Mouse (Mus musculus): ENCODE results near the gene Itpk1.

The Itpk1 gene

DNA sequence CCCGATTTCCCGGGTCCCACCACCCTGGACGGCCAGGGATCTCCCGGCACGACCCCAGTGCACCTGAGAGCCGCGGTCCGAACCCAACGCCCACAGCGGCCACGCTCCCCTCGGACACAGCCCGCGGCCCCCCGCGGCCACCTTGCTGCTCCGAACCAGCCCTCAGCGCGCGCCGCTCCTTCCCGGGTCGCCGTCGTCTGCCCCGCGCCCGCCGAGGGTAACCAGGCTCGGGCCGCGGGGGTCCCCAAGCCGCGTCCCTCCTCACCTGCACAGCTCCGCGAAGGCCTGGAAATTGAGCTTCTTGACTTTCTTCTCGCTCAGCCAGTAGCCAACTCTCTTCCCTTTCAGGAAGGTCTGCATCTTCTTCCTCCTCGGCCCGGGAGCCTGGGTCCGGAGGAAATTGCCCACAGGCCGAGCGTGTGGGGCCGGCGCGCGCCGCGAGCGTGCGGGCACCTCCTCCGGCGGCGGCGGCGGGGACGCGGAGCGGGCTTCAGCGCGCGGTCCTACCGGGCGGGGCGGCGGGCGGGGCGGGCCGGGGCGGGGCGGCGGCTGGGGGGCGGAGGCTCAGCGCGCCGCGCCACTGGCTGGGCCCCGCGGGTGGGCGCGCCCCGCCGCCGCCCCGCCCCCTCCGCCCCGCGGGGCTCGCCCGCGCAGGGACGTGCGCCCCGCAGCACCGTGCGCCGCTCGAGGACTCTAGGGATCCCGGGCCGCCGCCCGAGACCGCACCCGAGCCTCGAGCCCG lies at the start of gene Itpk1:
Gene Itpk1, minus strand, starts transcription at position 474 of the 742 bp plus-strand sequence.
- no peak for DNase-seq (ENCODE audit: low spot score in 2 of 2)

DNA sequence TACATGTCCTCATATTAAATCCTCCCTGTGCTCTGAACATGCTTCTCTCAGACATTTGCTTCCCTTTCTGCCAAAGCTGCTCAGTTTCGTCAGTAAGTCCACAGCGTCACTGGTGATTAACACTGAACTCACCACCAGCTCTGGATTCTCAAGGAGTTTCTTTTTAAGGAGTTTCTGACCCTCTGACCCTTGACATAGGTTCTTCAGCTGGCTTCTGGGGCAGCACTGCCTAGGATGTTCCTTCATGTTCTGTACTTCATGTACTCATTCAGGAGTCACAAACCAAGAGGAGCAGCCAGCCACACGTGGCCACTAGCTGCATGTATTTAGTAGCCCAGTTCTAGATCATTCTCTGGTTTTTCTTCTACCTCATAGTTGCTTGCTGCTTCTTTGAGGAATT lies 43.5 kb upstream of the Itpk1 start:
- no peak for DNase-seq (ENCODE audit: low spot score in 2 of 2)

DNA sequence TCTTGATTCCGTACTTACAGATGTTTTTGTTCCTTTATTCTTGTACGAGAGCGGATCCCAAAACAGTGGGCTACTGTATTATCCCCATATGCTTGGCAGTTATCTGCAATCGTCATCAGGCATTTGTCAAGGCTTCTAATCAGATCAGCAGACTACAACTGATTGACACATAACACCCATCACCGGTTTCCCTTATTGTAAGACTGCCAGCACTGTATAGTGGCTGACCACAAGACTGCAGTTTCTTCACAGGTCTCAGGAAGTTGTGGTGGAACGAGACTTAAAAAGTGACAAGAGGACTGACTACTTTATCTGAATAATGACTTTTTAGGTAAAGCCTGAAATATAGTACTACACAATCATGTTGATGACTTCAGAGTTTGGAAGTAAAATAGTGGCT lies 40.1 kb upstream of the Itpk1 start:
- DNase-seq (ENCODE audit: low spot score in 2 of 2) = no peak

DNA sequence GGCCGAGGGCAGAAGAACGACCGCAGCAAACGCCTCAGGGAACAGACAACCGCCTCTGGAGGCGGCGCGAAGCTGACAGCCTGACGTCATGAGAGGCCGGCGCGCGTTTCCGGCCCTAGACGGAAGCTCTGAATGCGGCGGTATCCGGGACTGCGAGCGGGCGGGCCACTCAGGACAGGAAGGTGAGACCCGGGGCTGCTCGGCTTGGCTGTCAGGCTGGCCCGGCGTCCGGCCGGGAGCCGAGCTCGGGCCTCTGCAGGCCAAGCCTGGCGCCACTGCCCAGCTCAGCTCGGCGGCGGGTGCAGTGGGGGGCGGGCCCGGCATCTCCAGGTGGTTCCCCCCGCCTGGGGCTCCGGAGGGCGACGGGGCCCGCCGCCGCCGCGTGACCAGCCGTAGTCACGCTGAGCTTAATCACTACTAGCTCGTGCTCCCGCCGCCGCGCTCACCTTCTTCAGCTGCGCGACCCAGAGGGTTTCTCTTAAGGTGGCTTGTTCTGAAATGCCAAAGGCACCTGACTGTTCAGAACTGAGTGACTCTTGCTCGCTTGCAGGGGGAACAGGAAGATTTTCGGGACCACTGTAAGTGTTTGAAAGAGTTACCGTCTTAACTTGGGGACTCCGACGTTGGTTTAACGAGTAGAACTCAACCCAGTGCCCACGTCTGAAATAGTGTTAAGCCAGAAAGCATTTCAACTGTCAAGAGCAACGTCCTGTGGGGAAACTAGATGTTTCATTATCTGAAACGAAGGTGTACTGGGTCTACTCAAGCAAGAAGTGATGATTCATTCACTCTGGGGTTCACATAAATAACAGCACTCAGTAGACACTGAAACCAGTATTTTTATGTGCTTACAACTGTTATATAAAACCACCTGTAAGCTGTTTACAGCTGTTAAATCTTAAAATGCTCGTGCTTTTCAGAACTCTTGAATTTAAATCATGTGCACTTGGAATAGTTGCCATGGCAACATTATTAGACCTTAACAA lies 39.2 kb upstream of the Itpk1 start, which contains the start of the genes Moap1 and Tmem251:
Gene Moap1, minus strand, starts transcription at position 73 of the 986 bp plus-strand sequence.
Gene Tmem251, plus strand, starts transcription at position 174 of the 986 bp plus-strand sequence.
- peak; percentile 75 to 83 for DNase-seq (ENCODE audit: low spot score in 2 of 2)

DNA sequence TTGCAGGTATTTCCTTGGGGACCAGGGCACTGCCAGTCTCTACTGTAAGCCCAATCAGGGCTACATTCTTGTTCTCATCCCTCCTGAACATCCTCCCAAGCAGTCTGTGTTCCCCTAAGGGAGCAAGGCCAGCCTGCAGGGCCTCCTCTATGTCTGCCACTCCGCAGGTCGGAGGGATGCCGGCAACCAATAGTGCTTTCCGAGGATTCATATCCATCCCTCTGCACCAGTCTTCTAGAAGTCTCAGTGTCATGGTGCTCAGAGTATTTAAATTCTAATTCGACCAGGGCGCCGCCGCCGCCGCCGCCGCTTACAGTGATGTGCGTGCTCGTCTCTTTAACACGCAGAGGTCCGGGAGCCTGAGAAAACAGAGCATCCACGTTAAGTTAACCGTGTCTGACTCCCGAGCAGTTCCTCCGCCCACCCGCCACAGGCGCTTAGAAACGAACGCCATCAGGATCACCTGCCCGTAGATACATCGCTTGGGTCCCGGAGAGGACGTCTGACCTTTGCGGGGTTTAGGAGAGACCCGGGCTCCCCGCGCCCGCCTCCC lies 38.4 kb upstream of the Itpk1 start:
- DNase-seq (ENCODE audit: low spot score in 2 of 2) = no peak

DNA sequence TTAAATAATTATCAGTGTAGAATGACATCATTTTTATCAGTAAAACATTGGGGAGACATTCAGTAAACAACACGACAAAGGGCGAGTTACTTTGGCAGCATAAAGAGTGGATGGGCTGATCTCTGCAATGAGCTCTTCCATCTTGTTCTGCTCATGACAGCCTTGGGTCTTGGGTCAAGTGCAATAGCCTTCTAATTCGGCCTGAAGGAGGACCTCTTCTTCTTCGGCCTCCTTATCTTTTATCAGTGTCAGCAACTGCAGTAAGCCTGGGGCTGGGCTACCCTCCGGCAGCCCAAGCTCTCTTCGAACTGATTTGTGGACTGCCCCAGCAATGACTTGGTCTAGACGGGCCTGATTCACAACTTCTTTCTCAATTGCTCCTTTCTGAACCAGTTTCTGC lies 37.3 kb upstream of the Itpk1 start:
- no peak for DNase-seq (ENCODE audit: low spot score in 2 of 2)

DNA sequence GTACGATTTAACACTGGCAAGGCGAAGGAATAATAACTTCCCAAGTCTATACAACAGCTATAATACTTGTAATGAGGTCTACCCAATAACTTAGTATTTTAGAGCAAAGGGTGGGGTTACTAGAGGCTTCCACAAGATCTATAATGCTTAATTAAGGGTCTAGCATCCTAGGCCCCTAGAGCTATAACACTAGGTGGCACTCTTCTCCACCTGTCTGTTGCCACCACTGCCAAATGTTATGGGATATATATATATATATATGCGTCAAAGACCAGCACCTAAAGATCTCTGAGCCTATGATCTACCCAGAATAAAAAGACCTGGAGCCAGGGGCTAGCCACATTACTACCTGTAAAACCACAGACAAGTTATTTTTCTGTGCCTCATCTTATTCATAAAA lies 35.6 kb upstream of the Itpk1 start:
- DNase-seq (ENCODE audit: low spot score in 2 of 2) = no peak

DNA sequence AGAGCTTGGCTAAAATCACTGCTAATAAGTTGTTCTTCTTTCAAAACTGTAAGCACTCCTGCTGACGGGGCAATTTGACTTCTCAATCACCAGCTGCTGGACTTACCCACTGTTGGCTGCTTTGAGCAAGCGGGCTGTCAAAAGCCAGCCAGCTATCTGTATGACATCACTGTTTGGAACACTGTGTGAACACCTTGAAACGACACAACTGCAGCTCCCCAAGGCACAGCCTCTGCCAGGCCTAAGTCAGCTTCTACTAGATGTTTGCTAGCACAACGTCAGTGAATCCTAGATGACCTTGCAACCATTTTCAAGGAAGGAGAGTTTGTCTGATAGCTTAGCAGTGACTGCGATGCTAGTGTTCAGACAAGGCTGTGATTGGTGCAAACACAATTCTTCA lies 34.4 kb upstream of the Itpk1 start:
- DNase-seq (ENCODE audit: low spot score in 2 of 2) = no peak

DNA sequence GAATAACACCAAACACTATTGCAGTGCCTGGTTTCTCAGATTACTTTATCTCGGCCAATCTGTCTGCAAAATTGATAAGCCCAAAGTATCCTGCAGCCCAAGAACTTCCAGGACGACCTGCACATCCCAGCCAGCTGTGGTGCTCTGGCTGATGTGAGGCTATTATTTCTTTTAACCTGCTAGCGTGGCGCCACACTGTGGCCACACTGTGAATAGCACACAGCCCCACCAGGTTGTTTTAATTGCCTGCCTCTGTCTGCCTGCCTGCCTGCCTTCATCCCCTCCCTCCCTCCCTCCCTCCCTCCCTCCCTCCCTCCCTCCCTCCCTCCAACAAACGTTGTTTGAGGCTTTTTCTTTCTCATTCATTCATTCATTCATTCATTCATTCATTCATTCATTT lies 28.7 kb upstream of the Itpk1 start:
- peak in 1 of 2 experiments; percentile 55 for DNase-seq (ENCODE audit: low spot score in 2 of 2)

DNA sequence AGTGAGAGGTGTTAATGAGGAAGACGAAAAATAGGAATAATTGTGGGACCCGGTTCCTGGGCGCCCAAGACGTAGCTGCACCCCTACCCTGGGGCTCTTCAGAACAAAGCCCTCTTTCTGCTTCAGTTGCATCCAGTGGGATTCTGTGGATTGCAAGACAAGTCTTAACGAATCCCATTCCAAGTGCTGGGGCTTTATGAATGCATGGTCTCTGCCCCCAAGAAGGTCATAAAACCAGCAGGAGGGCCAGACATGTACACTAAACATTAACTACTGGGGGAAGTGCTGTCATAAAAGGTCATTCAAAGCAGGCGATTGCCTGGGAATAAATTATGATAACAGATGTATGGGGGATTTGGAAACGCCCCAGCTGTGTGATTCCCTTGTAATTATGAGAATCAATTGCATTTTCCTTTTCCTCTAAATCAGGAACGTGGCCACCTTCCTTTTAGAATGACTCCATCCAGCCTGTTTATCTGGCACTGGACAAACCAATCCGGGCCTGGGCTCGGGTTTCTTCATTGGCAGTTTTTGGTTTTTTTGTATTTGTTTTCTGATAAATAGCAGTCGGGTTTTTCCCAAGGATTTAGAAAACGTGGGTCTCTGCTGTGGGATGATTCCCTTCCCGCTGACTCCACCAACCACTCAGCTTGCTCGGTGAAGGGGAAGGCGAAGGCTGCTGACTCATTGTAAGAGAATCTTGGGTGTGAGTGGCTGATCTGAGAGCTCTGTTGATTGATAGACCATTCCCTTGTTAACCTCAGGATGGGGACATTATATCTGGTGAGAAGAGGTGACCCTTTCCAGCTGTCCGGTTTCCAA lies 26.3 kb upstream of the Itpk1 start:
- DNase-seq (ENCODE audit: low spot score in 2 of 2) = no peak

DNA sequence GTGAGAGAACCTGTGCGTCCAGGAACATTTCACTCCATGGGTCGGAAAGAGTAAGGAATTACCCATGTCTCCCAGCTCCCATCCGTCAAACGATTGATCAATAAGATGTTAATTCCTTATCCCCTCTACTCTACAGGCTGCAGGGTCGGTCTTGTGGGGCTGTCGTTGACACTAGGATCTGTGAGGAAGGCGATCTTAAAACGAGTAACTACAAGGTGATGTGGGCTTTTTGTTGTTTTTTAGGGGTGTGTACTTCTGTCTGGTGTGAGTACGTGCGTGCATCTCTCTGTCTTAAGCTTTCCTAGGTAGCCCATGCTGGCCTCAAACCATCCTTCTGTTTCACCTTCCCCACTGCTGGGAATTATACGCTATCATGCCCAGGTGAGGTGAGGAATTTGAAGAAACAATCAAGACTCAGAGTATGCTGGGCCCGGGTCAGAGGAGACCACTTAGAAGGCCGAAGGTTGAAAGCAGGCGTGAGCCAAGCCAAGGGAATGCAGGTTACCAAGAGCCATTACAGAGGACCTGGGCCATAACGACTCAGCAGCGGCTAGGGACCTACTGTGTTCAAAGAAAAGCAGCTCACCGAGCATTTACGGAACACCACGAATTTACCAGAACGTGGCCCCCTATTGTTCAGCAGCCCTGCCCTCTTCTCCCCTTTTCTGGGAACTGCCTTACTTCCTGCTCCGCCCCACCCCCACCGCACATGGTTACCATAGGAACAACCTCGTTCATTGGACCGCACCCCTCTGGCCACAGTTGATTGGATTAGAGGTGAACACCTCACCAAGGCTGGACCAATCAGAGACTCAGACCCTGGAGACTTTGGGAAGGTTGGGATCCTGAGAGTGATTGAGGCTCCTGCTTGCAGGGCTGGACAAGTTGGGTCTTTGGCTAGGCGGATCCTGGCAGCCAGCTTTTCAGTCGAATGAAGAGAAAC lies 25.4 kb upstream of the Itpk1 start:
- peak; percentile 51 to 52 for DNase-seq (ENCODE audit: low spot score in 2 of 2)

DNA sequence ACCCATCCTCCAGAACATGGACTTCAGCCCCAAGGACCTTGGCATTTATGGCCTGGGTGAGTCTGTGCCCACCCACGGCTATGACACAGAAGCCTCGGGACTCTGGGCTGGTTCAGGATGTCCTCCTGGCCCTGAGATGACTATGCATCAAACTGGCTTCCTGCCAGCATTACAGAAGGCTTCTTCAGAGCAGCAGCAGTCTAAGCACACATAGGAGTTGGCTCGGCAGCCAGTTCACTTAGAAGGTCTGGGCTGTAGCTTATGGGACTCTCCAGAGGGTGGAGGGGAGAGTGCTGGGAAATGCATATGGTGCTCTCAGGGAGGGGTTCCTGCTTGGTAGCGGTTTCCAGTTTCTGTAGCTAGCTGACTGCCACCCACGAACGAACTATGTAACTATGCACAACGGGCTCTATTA lies 21.0 kb upstream of the Itpk1 start:
- DNase-seq (ENCODE audit: low spot score in 2 of 2) = no peak

DNA sequence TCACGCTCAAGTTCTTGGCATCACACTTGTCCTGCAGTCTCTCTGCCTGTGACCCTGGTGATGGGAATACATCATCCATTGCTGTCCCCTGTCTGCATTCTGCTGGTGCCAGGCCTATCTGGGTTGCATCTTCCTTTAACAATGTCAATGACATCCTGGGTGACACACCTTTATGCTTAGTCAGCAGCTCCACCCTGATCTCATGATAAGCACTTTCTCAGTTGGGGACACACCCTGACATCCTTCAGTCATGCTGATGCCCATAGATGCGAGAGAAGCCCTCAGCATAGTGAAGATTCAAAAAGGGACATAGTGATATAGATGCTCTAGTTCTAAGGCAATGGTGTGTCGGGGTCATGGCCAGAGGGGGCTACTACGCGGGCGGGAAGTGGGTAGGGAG lies 20.4 kb upstream of the Itpk1 start:
- DNase-seq (ENCODE audit: low spot score in 2 of 2) = no peak

DNA sequence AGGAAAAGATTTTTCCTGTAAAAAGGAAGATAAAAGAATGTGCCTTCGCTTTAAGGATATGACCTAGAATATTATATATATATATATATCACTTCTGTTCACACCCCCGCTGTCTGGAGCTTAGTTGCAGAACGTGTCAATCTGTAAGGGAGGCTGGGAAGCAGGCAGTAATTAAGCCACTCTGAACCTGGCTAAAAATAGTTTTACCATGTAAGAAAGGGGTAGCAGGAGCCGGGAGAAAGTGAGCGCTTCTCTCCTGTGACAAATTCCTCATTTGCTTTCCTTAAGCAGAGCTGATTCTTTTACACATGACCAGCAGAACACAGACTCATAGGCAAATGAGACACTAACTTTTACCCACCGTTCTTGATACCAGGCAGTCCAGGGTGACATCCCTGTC lies 19.1 kb upstream of the Itpk1 start:
- no peak for DNase-seq (ENCODE audit: low spot score in 2 of 2)

DNA sequence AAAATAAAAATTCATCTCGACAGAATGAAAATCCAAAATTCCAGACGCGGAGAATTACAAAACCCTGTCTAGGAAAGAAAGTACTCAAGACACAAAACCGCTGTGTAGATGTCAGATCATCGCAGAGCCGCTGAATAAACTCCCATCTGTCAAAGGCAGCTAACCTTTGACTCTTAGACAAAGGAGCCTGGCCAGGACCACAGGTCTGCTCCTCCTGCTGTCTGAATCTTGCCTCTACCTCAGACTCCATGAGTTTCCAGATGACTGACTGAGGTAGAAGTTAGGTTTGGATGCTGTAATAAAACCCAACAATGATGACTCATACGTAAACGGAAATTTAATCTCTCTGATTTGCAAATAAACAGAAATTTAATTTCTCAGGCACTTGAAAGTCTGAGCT lies 18.2 kb upstream of the Itpk1 start:
- no peak for DNase-seq (ENCODE audit: low spot score in 2 of 2)

DNA sequence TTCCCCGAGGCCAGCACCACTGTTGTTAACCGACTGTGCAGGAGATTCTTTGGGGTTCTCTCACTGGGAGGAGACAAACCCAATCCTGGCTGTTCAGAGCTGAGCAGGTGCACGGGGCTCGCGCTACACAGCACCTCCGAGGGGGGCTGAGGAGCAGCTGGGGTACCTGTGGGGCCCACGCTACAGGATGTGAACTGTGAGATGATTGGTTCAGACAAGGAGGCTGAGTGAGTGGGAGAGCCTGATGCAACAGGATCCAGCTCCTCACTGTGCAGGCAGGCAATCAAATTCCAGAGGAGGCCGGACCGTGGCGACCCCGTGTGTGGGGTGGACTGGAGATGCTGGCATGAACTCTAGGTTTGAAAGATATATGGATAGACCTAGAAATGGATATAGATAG lies 17.7 kb upstream of the Itpk1 start:
- DNase-seq (ENCODE audit: low spot score in 2 of 2) = no peak

DNA sequence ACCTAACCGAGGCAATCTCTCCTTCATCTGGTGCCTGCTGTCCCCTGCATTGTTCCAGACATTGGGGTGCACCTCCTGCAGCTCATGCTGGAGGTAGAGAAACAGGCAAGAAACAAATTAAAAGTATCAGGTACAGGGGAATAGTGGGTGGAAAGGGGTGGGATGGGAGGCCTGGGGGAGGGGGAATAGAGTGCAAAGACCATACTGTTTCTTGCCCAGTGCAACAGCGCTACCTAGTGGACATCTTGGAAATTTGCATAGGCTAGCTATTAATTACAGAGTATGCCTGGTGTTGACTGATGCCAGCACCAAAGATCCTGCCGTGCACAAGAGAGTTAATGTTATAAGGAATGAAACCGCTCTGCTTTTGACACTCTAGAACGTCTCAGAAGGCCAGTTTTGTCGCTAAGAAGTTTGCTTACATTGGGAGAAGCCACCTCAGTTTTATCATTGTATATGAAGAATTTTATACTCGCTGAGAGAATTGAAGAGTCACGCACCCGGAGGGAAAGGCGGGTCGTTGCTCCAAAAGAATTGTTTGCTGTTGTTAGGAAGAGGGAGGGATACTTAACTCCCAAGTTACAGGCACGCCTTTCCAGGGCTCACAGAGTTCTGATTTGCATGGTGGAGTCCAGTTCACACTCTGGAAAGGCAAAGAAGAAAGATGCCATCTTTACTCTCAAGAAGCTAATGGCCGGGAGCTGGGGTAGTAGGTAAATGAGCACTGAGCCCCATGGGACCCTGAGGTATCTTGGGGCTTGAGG lies 15.0 kb upstream of the Itpk1 start:
- no peak for DNase-seq (ENCODE audit: low spot score in 2 of 2)

DNA sequence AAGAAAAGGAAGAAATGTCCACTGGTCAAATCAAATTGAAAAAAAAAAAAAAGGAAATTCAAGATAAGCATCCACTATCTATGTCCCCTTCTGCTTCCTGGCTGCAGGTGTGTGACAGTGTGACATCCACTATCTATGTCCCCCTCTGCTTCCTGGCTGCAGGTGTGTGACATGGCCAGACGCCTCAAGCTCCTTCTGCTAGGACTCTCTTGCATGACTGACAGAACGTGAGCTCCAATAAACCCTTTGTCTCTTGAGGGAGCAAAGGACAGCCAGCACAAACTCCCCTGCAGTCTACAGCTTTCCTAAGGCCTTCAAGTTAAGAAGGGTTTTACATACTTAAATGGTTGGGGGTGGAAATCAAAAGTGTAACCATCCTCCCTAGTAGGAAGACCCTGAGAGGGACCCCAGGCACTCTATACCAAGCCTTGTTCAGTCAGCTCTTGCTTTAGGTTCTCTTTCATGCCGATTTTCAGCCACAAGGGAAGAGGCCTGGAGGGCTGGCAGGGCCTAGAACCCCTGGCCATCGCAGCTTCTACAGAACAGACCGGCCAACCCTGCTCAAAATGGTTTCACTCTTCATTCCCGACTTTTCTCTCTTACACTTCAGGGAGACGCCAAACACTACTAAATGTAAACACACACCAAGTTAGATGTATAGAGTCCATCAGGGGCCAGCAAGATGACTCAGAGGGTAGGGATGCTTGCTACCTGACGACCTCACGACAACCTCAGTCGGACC lies 10.1 kb upstream of the Itpk1 start:
- DNase-seq (ENCODE audit: low spot score in 2 of 2) = no peak

DNA sequence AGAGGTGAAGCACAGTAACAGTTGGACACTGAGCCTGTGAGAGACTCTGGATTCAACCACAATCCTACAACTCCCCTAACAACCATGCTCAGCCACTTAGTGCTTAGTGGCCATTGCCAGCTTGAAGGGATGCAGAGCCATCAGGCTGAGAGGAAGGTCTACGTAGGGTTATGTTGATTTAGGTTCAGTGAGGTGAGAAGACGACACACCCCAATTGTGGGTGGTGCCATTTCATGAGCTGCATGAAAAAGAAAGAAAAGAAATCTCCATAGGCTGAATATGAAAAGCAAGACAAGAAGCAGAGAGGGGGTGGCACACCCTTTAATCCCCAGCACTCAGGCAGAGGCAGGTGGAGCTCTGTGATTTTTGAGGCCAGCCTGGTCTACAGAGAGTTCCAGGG lies 9.4 kb upstream of the Itpk1 start:
- no peak for DNase-seq (ENCODE audit: low spot score in 2 of 2)

Data from frontal cortex, postnatal 25 days (tissue).